Mouse (Mus musculus): Measurements from ENCODE around the gene Preb. TPM values are rescaled to one million over a fixed set of nuclear protein-coding genes. Genes with fewer than 3 reads are reported as not detected.

The Preb gene
- polyA plus RNA-seq, 1 experiment from 2014 or later = 124 TPM

DNA sequence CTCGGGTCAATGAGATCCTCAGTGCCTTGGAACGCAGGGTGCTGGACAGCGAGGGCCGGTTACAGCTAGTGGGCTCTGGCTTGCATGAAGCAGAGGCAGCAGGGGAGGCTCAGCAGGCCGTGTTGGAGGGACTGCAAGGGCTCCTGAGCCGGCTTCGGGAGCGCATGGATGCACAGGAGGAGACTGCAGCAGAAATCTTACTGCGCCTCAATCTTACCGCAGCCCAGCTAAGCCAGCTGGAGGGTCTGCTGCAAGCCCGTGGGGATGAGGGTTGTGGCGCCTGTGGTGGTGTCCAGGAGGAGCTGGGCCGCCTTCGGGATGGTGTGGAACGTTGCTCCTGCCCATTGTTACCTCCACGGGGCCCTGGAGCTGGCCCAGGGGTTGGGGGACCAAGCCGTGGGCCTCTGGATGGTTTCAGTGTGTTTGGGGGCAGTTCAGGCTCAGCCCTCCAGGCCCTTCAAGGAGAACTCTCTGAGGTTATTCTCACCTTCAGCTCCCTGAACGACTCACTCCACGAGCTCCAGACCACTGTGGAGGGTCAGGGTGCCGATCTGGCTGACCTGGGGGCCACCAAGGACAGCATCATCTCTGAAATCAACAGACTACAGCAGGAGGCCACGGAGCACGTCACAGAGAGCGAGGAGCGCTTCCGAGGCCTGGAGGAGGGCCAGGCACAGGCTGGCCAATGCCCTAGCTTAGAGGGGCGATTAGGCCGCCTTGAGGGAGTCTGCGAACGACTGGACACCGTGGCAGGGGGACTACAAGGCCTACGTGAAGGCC is 42.1 kb downstream of the Preb start:
- no peaks in the 10 kb centered on the region for H3K36me3 ChIP-seq
- no peak overlapping the region for H3K4me3 ChIP-seq
- no peak overlapping the region for H3K4me2 ChIP-seq
- peaks cover 37% of the 10 kb centered on the region for H3K4me1 ChIP-seq (replicated peaks)
- no peak overlapping the region for H3K9ac ChIP-seq
- H3K27ac ChIP-seq (replicated peaks) = no peak overlapping the region
- no peak for ATAC-seq (ENCODE audit: low FRiP score, low read depth)
- H3K27me3 ChIP-seq = no peaks in the 10 kb centered on the region
- H3K9me3 ChIP-seq = no peaks in the 10 kb centered on the region
- WGBS = 85% methylated on average over 31 of the region's 31 CpGs

DNA sequence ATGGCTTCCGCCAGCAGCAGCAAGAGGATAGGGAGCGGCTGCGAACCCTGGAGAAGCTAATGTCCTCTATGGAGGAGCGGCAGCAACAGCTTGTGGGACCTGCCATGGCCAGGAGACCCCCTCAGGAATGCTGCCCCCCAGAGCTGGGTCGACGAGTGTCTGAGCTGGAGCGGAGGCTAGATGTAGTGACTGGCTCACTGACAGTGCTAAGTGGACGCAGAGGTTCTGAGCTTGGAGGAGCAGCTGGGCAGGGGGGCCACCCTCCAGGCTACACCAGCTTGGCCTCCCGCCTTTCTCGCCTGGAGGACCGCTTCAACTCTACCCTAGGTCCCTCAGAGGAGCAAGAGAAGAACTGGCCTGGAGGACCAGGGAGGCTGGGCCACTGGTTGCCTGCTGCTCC is 42.8 kb downstream of the Preb start:
- 91% methylated on average over 11 of the region's 11 CpGs for WGBS
- no peak overlapping the region for H3K4me2 ChIP-seq
- H3K9ac ChIP-seq = no peak overlapping the region
- ATAC-seq (ENCODE audit: low FRiP score, low read depth) = no peak
- H3K27me3 ChIP-seq = no peaks in the 10 kb centered on the region
- H3K4me1 ChIP-seq (replicated peaks) = peaks cover 39% of the 10 kb centered on the region
- H3K9me3 ChIP-seq = no peaks in the 10 kb centered on the region
- no peak overlapping the region for H3K27ac ChIP-seq (replicated peaks)
- H3K36me3 ChIP-seq = no peaks in the 10 kb centered on the region
- H3K4me3 ChIP-seq = no peak overlapping the region

DNA sequence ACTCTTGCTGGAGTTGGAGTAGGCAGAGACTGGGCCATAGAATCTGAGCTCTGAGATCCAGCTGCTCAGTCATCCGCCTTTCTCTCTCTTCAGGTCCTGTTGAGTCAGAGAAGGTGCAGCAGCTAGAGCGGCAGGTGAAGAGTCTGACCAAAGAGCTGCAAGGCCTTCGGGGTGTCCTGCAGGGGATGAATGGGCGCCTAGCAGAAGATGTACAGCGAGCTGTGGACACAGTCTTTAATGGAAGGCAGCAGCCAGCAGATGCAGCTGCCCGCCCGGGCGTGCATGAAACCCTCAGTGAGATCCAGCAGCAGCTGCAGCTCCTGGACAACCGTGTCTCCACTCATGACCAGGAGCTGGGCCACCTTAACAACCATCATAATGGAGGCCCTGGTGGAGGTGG is 43.3 kb downstream of the Preb start:
- no peaks in the 10 kb centered on the region for H3K27me3 ChIP-seq
- H3K9ac ChIP-seq = no peak overlapping the region
- H3K4me2 ChIP-seq = no peak overlapping the region
- no peaks in the 10 kb centered on the region for H3K36me3 ChIP-seq
- peaks cover 38% of the 10 kb centered on the region for H3K4me1 ChIP-seq (replicated peaks)
- H3K27ac ChIP-seq (replicated peaks) = no peak overlapping the region
- WGBS = 92% methylated on average over 9 of the region's 9 CpGs
- ATAC-seq (ENCODE audit: low FRiP score, low read depth) = no peak
- no peaks in the 10 kb centered on the region for H3K9me3 ChIP-seq
- H3K4me3 ChIP-seq = no peak overlapping the region

DNA sequence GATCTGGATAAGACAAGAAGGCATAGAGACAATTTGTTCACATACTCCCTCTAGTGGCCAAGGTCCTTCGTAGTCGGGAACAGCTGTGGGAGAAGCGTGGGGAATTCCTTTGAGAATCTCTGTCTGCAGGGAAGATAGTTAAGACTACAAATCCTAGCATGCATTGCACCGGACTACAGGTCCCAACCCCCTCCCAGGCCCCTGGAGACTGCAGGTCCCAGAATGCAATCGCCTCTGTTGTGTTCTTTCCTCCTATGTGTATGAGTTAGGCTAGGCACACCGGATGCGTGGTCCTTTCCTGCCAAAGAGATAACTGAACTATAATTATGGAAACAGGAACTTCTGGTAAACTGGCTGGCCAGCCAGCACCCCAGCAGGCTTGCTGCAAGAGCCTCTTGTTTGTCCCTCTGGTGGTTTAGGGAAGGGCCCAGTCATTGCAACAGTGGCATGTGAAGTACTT is 44.2 kb downstream of the Preb start:
- Histone ChIP-seq H3K9ac (no peak overlapping the region), H3K4me3 (no peak overlapping the region), H3K9me3 (no peaks in the 10 kb centered on the region), H3K27me3 (no peaks in the 10 kb centered on the region), H3K4me2 (peak overlapping the region; percentile 38), H3K36me3 (no peaks in the 10 kb centered on the region), H3K27ac (replicated peaks) (peak overlapping the region; percentile 57), H3K4me1 (replicated peaks) (peaks cover 32% of the 10 kb centered on the region)
- ATAC-seq (ENCODE audit: low FRiP score, low read depth) = peak; percentile 83
- WGBS = 3% methylated on average over 7 of the region's 7 CpGs

DNA sequence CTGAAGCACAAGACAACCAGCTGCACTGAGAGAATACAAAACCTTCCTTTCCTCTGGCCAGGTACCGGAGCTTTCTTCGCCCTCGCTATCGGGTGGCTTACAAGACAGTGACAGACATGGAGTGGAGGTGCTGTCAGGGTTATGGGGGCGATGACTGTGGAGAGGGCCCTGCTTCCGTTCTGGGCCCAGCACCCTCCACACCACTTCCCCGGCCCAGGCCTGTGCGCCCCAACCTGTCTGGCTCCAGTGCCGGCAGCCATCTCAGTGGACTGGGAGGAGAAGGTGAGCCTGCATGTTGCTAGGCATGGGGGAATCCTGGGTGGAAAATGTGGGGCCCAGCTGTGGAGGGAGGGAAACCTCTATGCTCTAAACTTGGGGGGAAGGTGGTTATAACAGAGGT is 44.7 kb downstream of the Preb start:
- peak; percentile 21; the same call in 1 of the 2 replicates for ATAC-seq (ENCODE audit: low FRiP score, low read depth)
- no peaks in the 10 kb centered on the region for H3K9me3 ChIP-seq
- H3K27ac ChIP-seq (replicated peaks) = 0 out of 2 replicates have a peak overlapping the region, but pooled peaks have one; percentile 23
- H3K27me3 ChIP-seq = no peaks in the 10 kb centered on the region
- WGBS = 72% methylated on average over 9 of the region's 9 CpGs
- no peak overlapping the region for H3K4me3 ChIP-seq
- H3K9ac ChIP-seq = no peak overlapping the region
- peaks cover 27% of the 10 kb centered on the region for H3K4me1 ChIP-seq (replicated peaks)
- H3K36me3 ChIP-seq = no peaks in the 10 kb centered on the region
- peak overlapping the region; percentile 38 for H3K4me2 ChIP-seq

DNA sequence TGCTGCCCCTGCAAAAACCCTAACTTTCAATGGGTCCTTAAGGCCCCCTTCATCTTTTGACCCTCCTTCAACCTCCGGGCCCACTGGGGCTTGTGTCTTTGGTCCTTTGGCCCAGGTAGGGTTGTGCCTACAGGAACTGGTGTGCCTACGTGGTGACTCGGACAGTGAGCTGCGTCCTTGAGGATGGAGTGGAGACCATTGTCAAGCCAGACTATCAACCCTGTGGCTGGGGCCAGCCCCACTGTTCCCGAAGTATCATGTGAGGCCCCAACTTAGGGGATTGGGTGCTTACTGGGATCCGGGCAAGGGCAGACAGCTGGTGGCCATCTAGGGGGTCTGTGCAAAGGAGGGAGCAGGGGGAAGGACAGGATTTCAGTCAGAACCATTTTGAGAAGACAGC is 45.3 kb downstream of the Preb start:
- H3K27me3 ChIP-seq = no peaks in the 10 kb centered on the region
- 82% methylated on average over 6 of the region's 6 CpGs for WGBS
- no peak overlapping the region for H3K9ac ChIP-seq
- H3K36me3 ChIP-seq = no peaks in the 10 kb centered on the region
- no peak overlapping the region for H3K27ac ChIP-seq (replicated peaks)
- H3K9me3 ChIP-seq = no peaks in the 10 kb centered on the region
- H3K4me2 ChIP-seq = peak overlapping the region; percentile 38
- H3K4me3 ChIP-seq = no peak overlapping the region
- H3K4me1 ChIP-seq (replicated peaks) = peaks cover 24% of the 10 kb centered on the region
- ATAC-seq (ENCODE audit: low FRiP score, low read depth) = no peak

DNA sequence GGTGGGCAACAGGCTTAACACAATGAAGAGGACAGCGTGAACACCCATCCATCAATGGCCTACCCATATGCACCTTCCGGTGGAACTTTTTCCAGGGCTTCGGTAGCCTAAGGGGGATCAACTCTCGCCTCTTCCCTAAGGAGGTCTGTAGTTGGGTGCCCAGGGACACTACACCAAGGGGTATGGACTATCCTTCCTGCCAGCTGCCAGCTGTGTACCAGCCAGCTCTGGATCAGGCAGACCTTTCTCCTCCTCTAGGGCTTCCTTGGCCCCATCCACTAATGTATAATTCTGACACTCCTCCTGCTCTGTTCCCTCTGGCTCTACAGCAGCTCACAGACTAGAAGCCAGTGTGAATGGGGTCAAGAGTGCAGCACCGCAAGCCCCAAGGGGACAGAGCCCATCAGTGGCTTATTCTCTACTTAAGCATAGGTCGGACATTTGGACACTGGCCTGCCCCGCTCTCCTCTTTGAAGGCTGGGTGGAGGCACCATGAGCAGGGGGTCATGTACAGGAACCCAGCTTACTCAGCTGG is 46.0 kb downstream of the Preb start:
- Histone ChIP-seq H3K4me3 (peak overlapping the region; percentile 11; the same call in 1 of the 2 replicates), H3K4me2 (peak overlapping the region; percentile 38), H3K27me3 (no peaks in the 10 kb centered on the region), H3K9me3 (no peaks in the 10 kb centered on the region), H3K36me3 (no peaks in the 10 kb centered on the region), H3K4me1 (replicated peaks) (peaks cover 24% of the 10 kb centered on the region), H3K27ac (replicated peaks) (peak overlapping the region; percentile 59; the same call in 1 of the 2 replicates), H3K9ac (no peak overlapping the region)
- 82% methylated on average over 7 of the region's 7 CpGs for WGBS
- ATAC-seq (ENCODE audit: low FRiP score, low read depth) = no peak

DNA sequence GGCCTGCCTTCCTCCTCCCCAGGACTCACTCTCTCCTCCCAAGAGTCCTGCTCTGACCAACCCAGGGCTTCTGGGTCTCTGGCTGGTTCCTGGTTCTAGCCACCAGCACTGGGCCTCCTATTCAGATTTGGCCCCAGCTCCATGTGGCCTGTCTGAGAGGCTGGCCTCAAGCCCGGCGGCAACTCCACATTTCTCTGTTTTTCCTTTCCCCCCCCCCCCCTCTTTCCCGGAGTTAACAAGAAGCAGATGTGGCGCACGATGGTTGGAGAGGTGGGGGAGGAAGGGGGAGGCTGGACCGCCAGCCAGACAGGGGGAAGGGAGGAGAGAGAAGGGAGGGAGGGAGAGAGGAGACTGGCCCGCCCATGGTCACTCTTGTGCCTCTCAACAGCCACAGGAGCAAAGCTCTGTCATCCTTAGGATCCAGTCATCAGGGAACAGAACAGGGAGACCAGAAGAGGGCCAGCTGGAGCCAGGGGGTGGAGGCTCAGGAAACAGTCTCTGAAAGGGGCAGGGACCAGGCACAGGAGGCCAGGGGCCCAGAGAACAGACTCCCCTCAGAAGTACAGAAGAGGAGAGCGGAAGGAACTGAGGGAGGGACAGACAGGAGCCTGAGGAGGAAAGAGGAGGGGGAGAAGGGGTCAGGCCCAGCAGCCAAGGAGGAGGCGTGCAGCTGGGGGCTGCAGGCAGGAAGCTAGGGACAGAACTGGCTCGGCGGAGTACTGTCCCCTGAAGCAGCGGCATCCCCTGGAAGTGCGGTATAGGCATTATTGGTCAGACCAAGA is 46.9 kb downstream of the Preb start, which contains the start of gene Emilin1:
Gene Emilin1, plus strand, starts transcription at position 343 of the 782 bp plus-strand sequence.
- H3K4me2 ChIP-seq = peak within 1 kb of the TSS; percentile 38
- peak within 1 kb of the TSS; percentile 11 for H3K4me3 ChIP-seq
- no peak for ATAC-seq (ENCODE audit: low FRiP score, low read depth)
- 31% methylated on average over 12 of the region's 13 CpGs for WGBS
- H3K27me3 ChIP-seq = no peaks in the 10 kb centered on the region
- no peak within 1 kb of the TSS for H3K9ac ChIP-seq
- no peaks in the 10 kb centered on the region for H3K36me3 ChIP-seq
- peak within 1 kb of the TSS; percentile 59 for H3K27ac ChIP-seq (replicated peaks)
- no peaks in the 10 kb centered on the region for H3K9me3 ChIP-seq
- peaks cover 28% of the 10 kb centered on the region for H3K4me1 ChIP-seq (replicated peaks)

DNA sequence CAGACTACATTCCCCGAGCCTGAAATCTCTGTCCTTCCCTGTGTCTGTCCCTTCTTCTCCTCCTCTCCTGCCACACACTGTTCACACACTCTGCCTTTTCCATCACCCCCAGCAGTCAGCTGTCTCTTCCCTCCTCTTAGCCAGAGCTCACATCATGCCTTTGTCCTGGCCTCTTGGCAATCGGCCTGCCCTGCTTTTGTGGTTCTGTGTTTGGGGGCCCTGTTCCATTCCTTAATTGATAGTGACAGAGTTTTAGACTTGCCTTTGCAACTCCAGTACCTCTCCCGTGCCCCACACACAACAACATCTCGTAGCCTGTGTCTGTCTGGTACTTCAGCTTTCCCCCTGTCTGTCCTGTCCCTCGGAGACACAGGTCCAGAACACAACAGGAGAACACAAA is 48.0 kb downstream of the Preb start:
- no peak overlapping the region for H3K4me2 ChIP-seq
- ATAC-seq (ENCODE audit: low FRiP score, low read depth) = no peak
- H3K27me3 ChIP-seq = no peaks in the 10 kb centered on the region
- H3K4me3 ChIP-seq = no peak overlapping the region
- H3K4me1 ChIP-seq (replicated peaks) = peaks cover 32% of the 10 kb centered on the region
- H3K36me3 ChIP-seq = no peaks in the 10 kb centered on the region
- WGBS = 50% methylated on average over 5 of the region's 5 CpGs
- no peaks in the 10 kb centered on the region for H3K9me3 ChIP-seq
- no peak overlapping the region for H3K9ac ChIP-seq
- peak overlapping the region; percentile 59; the same call in 1 of the 2 replicates for H3K27ac ChIP-seq (replicated peaks)

DNA sequence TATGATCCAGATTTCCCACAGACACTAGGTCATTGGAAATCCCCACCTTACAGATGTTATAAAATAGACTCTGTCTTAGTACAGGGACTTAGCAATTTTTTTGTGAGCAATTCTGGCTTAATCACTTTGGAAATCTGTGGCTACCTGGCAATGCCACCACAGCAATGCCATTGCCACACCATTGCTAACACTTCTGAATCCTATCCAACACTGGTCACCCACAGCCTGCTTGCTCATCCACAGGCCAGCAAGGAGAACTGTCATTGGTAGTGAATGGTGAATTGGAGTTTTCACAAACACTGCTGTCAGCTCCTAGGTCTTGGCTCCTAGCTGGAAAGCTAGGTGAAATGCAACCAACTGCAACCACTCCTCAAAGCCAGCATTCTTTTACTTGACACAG is 49.7 kb downstream of the Preb start:
- Histone ChIP-seq H3K9me3 (no peaks in the 10 kb centered on the region), H3K4me2 (no peak overlapping the region), H3K4me3 (no peak overlapping the region), H3K27me3 (no peaks in the 10 kb centered on the region), H3K27ac (replicated peaks) (no peak overlapping the region), H3K4me1 (replicated peaks) (peaks cover 41% of the 10 kb centered on the region), H3K36me3 (peaks cover 1% of the 10 kb centered on the region; the same call in 1 of the 2 replicates), H3K9ac (no peak overlapping the region)
- ATAC-seq (ENCODE audit: low FRiP score, low read depth) = no peak

DNA sequence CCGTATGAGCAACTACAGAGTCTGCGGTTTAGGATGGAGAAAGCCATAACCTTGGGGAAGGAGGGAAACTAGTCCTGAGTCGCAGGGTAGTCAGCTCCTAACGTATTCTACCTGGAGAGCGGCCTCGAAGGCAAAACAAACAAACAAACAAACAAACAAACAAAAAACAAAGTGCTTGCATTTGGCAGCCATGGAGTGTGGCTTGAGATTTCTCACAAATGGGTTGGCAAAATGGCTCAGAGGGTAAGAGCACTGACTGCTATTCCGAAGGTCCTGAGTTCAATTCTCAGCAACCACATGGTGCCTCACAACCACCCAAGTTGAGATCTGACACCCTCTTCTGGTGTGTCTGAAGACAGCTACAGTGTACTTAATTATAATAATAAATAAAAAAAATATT is 50.3 kb downstream of the Preb start:
- WGBS = 86% methylated on average over 7 of the region's 7 CpGs
- Histone ChIP-seq H3K9ac (no peak overlapping the region), H3K4me1 (replicated peaks) (peaks cover 44% of the 10 kb centered on the region)

DNA sequence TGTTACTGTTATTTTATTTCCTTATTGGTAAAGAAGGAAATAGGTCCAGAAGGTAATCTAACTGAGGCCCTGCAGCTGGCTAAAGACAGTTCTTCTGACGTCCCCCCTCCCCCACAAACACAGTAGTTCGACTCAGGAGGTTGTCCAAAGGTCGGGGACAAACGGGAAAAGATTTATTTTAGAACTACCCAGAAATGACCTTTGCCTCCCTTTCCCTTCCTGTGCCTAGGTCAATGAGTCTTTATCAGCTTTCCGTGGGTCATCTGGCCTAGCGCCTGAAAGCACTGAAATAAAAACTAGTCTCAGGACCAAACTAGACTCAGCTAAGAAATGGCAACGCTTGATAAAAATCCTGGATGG is 50.9 kb downstream of the Preb start:
- no peaks in the 10 kb centered on the region for H3K9me3 ChIP-seq
- no peak overlapping the region for H3K4me2 ChIP-seq
- peaks cover 12% of the 10 kb centered on the region for H3K36me3 ChIP-seq
- ATAC-seq (ENCODE audit: low FRiP score, low read depth) = no peak
- H3K4me1 ChIP-seq (replicated peaks) = peaks cover 47% of the 10 kb centered on the region
- H3K27me3 ChIP-seq = no peaks in the 10 kb centered on the region
- H3K4me3 ChIP-seq = no peak overlapping the region
- no peak overlapping the region for H3K27ac ChIP-seq (replicated peaks)
- no peak overlapping the region for H3K9ac ChIP-seq
- 64% methylated on average over 7 of the region's 7 CpGs for WGBS

More for the DNA sequence above, 50.3 kb downstream of the Preb start:
- Histone ChIP-seq H3K36me3 (peaks cover 6% of the 10 kb centered on the region), H3K9me3 (no peaks in the 10 kb centered on the region), H3K4me2 (no peak overlapping the region), H3K27ac (replicated peaks) (no peak overlapping the region), H3K27me3 (no peaks in the 10 kb centered on the region), H3K4me3 (no peak overlapping the region)
- ATAC-seq (ENCODE audit: low FRiP score, low read depth) = no peak
